Mouse (Mus musculus) ES-Bruce4 (cell line): ENCODE data around the gene Rfx1. TPM values are rescaled to one million over a fixed set of nuclear protein-coding genes. Genes with fewer than 3 reads are reported as not detected.

Experiments used
- H3K27ac ChIP-seq: 2 replicates; pipeline ENCODE4 v1.5.1; 2012; ENCODE audit warnings: low read length, inconsistent platforms; ENCODE audit not compliant: insufficient read depth
- H3K27me3 ChIP-seq: 2 replicates; pipeline ENCODE4 v1.6.1; 2012; ENCODE audit warnings: mild to moderate bottlenecking, low read length, inconsistent platforms; ENCODE audit not compliant: control insufficient read depth, poor library complexity, insufficient read depth, severe bottlenecking
- H3K36me3 ChIP-seq: 2 replicates; pipeline ENCODE4 v1.6.1; 2012; ENCODE audit warnings: inconsistent platforms, mild to moderate bottlenecking, low read length, moderate library complexity; ENCODE audit not compliant: control insufficient read depth, poor library complexity, insufficient read depth, severe bottlenecking
- H3K4me1 ChIP-seq: one replicate; pipeline ENCODE4 v1.8.1; 2011; ENCODE audit warnings: low read length; ENCODE audit not compliant: control insufficient read depth, insufficient read depth
- H3K4me3 ChIP-seq: 2 replicates; pipeline ENCODE4 v1.5.1; 2011; ENCODE audit warnings: low read depth, mild to moderate bottlenecking, low read length
- H3K9ac ChIP-seq: 2 replicates; pipeline ENCODE4 v1.6.1; 2012; ENCODE audit warnings: low read depth, mild to moderate bottlenecking, inconsistent platforms; ENCODE audit not compliant: poor library complexity, severe bottlenecking
- H3K9me3 ChIP-seq: replicated peaks from 2 replicates; pipeline ENCODE4 v1.6.1; 2012; ENCODE audit warnings: mild to moderate bottlenecking, low read length, inconsistent platforms; ENCODE audit not compliant: control insufficient read depth, poor library complexity, insufficient read depth, severe bottlenecking
- CTCF ChIP-seq: IDR thresholded peaks from one replicate; pipeline ENCODE4 v1.8.1; 2011; ENCODE audit warnings: low read depth, low read length
- EP300 ChIP-seq: IDR thresholded peaks from 2 replicates; pipeline ENCODE4 v1.6.1; 2011; ENCODE audit warnings: low read depth, low read length; ENCODE audit not compliant: insufficient read depth
- POLR2A ChIP-seq: IDR thresholded peaks from one replicate; pipeline ENCODE4 v1.8.1; 2011; ENCODE audit warnings: low read length; ENCODE audit not compliant: insufficient read depth
- polyA plus RNA-seq: library from polyadenylated mRNA; stranded (reverse); fragments of >200 nt; gene quantifications from 2 replicates; pipeline ENCODE4 v1.2.4, GENCODE M21; 2011; ENCODE audit warnings: low read depth; ENCODE audit not compliant: missing spikeins, insufficient read depth, insufficient read length

Rfx1 gene
- polyA plus RNA-seq, 1 experiment, result 10.5 TPM

DNA sequence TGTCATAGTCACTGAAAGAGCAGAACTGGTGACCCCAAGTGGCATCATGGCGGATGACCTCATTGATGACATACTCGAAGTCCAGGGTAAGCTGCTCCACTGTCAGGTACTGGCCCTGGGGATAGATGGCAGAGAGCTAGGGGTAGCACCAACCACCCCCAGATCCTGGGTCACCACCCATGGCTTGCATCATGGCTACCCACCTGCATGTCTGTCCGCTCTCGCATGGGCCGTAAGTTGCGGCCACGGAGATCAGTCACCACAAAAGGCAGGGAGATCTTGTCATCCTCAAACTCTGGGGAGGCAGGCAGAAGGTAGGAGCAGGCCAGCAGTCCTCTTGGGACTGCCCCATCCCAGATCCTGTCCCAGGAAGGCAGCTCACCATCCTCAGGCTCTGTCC is 31.7 kb downstream of the Rfx1 start:
- Histone ChIP-seq H3K27ac (no peak overlapping the region), H3K9ac (no peak overlapping the region), H3K4me3 (no peak overlapping the region), H3K9me3 (no peaks in the 10 kb centered on the region), H3K27me3 (no peaks in the 10 kb centered on the region), H3K36me3 (peaks cover 33% of the 10 kb centered on the region), H3K4me1 (no peaks in the 10 kb centered on the region)
- no peak for TF ChIP-seq EP300
- no peak for TF ChIP-seq CTCF
- TF ChIP-seq POLR2A, result no peak

DNA sequence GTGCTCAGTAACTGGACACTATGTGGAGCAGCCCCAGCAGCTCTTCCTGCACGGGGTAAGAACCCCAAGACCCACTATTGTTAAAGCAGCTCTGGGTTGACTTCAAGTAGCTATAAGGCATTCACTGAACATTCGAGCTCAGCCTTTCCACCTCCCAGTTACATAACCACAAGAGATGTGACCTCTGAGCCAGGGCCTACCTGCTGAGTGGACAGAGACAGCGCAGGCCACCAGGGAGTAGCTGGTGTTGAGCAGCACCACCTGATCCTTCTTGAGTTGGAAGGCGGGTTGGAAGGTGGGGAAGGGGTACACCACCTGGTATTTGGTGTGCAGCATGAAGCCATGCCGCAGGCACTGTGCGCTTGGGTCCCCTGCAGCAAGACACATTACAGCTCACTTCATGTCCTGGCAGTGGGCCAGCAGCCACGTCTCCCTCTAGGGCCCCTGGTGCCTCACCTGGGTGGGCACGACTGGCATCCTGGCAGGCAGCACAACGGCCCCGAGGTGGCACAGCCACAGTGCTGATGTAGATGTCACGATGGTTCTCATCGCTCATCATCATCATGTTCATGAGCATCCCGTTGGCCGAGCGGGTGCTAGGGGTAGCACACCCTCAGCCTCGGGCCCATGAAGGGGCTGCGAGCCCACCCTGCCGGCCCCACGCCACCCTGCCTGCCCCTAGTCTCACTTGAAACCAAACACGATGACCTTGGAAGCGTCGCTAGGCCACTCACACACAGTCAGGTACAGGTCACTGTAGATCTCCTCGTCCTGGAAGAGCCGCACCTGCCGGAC is 35.0 kb downstream of the Rfx1 start:
- no peak overlapping the region for H3K9ac ChIP-seq
- TF ChIP-seq EP300 (no peak), POLR2A (no peak), CTCF (no peak)
- H3K4me3 ChIP-seq, result no peak overlapping the region
- H3K36me3 ChIP-seq, result peaks cover 32% of the 10 kb centered on the region
- no peak overlapping the region for H3K27ac ChIP-seq
- H3K4me1 ChIP-seq, result no peaks in the 10 kb centered on the region
- no peaks in the 10 kb centered on the region for H3K27me3 ChIP-seq
- H3K9me3 ChIP-seq, result no peaks in the 10 kb centered on the region

DNA sequence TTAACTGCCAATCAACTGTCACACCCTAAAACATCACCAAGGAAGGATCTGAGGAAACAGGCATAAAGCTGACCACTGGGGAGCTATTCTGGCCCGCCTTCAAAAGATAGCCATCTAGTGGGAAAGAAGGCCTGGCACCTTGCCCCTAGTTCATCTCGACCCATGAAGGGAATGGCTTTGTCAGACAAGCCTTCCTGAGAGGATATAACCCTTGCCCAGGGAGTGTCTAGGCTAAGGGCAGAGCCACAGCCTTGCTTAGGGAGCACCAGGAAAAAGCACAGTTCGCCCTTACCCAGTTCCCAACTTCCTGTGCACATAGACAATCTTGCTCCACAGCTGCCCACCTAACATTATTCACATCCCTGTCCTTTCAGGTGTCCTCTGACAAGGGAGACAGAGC is 37.0 kb downstream of the Rfx1 start:
- Histone ChIP-seq H3K4me1 (no peaks in the 10 kb centered on the region), H3K27me3 (no peaks in the 10 kb centered on the region), H3K9me3 (no peaks in the 10 kb centered on the region), H3K36me3 (peaks cover 13% of the 10 kb centered on the region), H3K27ac (no peak overlapping the region), H3K9ac (peak overlapping the region; percentile 93), H3K4me3 (peak overlapping the region; percentile 66)
- TF ChIP-seq CTCF (no peak), EP300 (no peak), POLR2A (no peak)

DNA sequence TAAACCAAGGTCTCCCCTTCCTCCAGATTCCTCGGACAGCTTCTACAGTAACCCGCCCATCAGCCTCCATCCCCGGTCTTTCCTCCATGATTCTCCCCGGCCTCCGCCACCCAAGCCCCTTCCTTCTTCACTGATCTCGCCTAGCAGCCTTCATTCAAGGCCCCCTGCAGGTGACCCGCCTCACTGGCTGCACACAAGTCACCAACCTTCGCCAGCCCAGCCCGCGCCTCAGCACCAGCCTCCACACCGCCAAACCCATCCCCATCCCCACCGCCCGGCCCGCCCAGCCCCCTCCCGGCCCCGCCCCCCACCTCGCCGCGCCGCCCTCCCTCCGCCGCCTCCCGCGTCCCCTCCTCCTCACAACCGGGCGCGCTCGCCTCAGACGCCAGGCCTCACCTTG is 37.6 kb downstream of the Rfx1 start:
- H3K9me3 ChIP-seq, result no peaks in the 10 kb centered on the region
- no peaks in the 10 kb centered on the region for H3K27me3 ChIP-seq
- H3K9ac ChIP-seq, result peak overlapping the region; percentile 93
- peak overlapping the region; percentile 66 for H3K4me3 ChIP-seq
- no peak for TF ChIP-seq POLR2A
- no peak for TF ChIP-seq CTCF
- no peak for TF ChIP-seq EP300
- H3K4me1 ChIP-seq, result no peaks in the 10 kb centered on the region
- H3K27ac ChIP-seq, result no peak overlapping the region
- H3K36me3 ChIP-seq, result peaks cover 12% of the 10 kb centered on the region

DNA sequence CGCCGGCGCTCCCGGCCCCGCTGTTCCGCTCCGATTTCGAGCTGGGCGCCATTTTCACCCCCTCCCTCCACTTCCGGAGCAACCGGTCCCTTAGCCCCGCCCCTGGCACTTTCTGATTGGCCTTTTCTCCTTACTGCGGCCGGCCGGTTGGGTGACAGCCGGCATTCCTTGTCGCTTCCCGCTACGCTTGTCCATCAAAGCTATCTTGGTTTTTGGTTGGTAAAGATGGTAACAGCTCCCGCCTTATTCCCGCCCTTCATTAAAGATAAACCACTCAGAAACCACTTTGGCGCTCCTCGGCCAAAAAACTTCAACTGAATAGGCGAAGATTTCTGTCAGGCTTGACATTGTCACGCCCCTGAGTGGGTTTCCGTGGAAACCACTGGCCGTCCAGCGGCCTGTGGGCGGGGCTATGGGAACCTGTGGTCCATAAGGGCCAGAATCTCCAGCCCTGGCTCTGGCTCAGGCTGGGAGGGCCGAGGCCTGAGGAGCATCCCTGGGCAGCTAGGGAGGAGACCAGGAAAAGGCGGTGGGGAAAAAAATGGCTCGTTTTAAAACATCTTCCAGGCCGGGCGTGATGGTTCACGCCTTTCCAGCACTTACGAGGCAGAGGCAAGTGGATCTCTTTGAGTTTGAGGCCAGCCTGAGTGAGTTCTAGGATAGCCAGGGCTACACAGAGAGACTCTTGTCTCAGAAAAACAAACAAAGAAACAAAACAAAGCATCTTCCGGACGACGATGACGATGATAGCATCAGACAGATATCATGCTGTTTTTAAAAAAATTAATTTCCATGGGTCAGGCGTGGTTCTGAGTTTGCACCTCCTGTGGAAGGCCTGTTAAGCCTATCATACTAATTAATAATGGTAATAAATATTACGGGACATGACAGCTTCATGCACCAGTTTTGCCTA is 38.3 kb downstream of the Rfx1 start, which contains the start of gene Dcaf15:
TSS of gene Dcaf15 (minus strand) at position 72 of the 913 bp plus-strand sequence.
- H3K36me3 ChIP-seq, result peaks cover 12% of the 10 kb centered on the region
- peak within 1 kb of the TSS; percentile 66 for H3K4me3 ChIP-seq
- H3K27me3 ChIP-seq, result no peaks in the 10 kb centered on the region
- H3K4me1 ChIP-seq, result no peaks in the 10 kb centered on the region
- H3K9ac ChIP-seq, result peak within 1 kb of the TSS; percentile 93
- H3K27ac ChIP-seq, result no peak within 1 kb of the TSS; the same call in 1 of the 2 replicates
- no peaks in the 10 kb centered on the region for H3K9me3 ChIP-seq
- TF ChIP-seq POLR2A (peak; percentile 77), CTCF (no peak)
